In genomic region chr7:81162345-81162744, GRCm38 (mm10) we compare ENCODE assay signal across 8 mouse cellular contexts. TPM values are rescaled to one million over a fixed set of nuclear protein-coding genes. Genes with fewer than 3 reads are reported as not detected.
A peak's percentile ranks its signal among the peaks of the same experiment; 100 is the strongest.
DNase-seq lines count a peak whose midpoint lies in the region; ATAC-seq and TF ChIP-seq lines count a peak whose summit lies in the region.

No protein-coding gene starts in this region.

- H3K27me3 ChIP-seq in hindbrain, embryonic 10.5 days (ENCODE audit: insufficient read depth, poor library complexity, severe bottlenecking): no peaks in the 10 kb centered on the region
- no peaks in the 10 kb centered on the region for H3K27me3 ChIP-seq in hindbrain, embryonic 12.5 days
- H3K27me3 ChIP-seq in limb, embryonic 14.5 days (ENCODE audit: control insufficient read depth, insufficient read depth, low read length): no peaks in the 10 kb centered on the region

- no peak overlapping the region for H3K4me2 ChIP-seq in hindbrain, embryonic 12.5 days (replicated peaks)
- H3K4me2 ChIP-seq in limb, embryonic 14.5 days (replicated peaks; ENCODE audit: low read depth, low read length, severe bottlenecking): no peak overlapping the region

- ATAC-seq in hindbrain, embryonic 12.5 days (ENCODE audit: low FRiP score): no peak
- ATAC-seq in limb, embryonic 14.5 days (ENCODE audit: low FRiP score, low read depth): peak; percentile 44

- WGBS in hindbrain, embryonic 10.5 days: 32% methylated on average over 4 of the region's 4 CpGs
- WGBS in hindbrain, embryonic 12.5 days: 37% methylated on average over 4 of the region's 4 CpGs
- 31% methylated on average over 4 of the region's 4 CpGs for WGBS in limb, embryonic 14.5 days

- no peaks in the 10 kb centered on the region for H3K36me3 ChIP-seq in hindbrain, embryonic 10.5 days
- H3K36me3 ChIP-seq in hindbrain, embryonic 12.5 days: no peaks in the 10 kb centered on the region
- no peaks in the 10 kb centered on the region for H3K36me3 ChIP-seq in limb, embryonic 14.5 days (ENCODE audit: control insufficient read depth, insufficient read depth, low read length)

- H3K4me3 ChIP-seq in hindbrain, embryonic 10.5 days: no peak overlapping the region
- no peak overlapping the region for H3K4me3 ChIP-seq in hindbrain, embryonic 12.5 days
- H3K4me3 ChIP-seq in limb, embryonic 14.5 days (replicated peaks; ENCODE audit: low read length): no peak overlapping the region

- no peak for TF ChIP-seq POLR2A in limb, embryonic 14.5 days (IDR thresholded peaks at IDR 0.05; ENCODE audit: borderline replicate concordance, extremely low read depth, insufficient read depth, insufficient read length)

- DNase-seq in hindbrain, embryonic 10.5 days (ENCODE audit: low spot score): peak; percentile 81
- DNase-seq in cerebellum, adult 11 months: peak; percentile 44
- DNase-seq in frontal cortex, postnatal 14 days (ENCODE audit: low spot score in 2 of 2): peak; percentile 37 to 74
- DNase-seq in kidney, adult 9 months: peak; percentile 86
- peak; percentile 56 for DNase-seq in limb, embryonic 14.5 days (ENCODE audit: low spot score)
- DNase-seq in neural tube, embryonic 10.5 days (ENCODE audit: extremely low spot score, low spot score): peak; percentile 84
- DNase-seq in spleen, postnatal 4 days (ENCODE audit: low spot score in 2 of 2): peak; percentile 70 to 88

- no peak overlapping the region for H3K27ac ChIP-seq in hindbrain, embryonic 10.5 days
- no peak overlapping the region for H3K27ac ChIP-seq in hindbrain, embryonic 12.5 days
- H3K27ac ChIP-seq in limb, embryonic 14.5 days (replicated peaks; ENCODE audit: low read depth, low read length): no peak overlapping the region

- H3K9me3 ChIP-seq in hindbrain, embryonic 10.5 days: no peaks in the 10 kb centered on the region
- H3K9me3 ChIP-seq in hindbrain, embryonic 12.5 days (replicated peaks): no peaks in the 10 kb centered on the region
- H3K9me3 ChIP-seq in limb, embryonic 14.5 days (ENCODE audit: control insufficient read depth, low read length): no peaks in the 10 kb centered on the region

- H3K9ac ChIP-seq in hindbrain, embryonic 12.5 days: no peak overlapping the region
- no peak overlapping the region for H3K9ac ChIP-seq in limb, embryonic 14.5 days (ENCODE audit: low read depth, low read length, severe bottlenecking)

- no peaks in the 10 kb centered on the region for H3K4me1 ChIP-seq in hindbrain, embryonic 10.5 days (replicated peaks)
- H3K4me1 ChIP-seq in hindbrain, embryonic 12.5 days: no peaks in the 10 kb centered on the region
- no peaks in the 10 kb centered on the region for H3K4me1 ChIP-seq in limb, embryonic 14.5 days (ENCODE audit: control insufficient read depth, insufficient read depth, low read length)

RNA-seq across cellular contexts. Expression of gene Slc28a1, which starts 47.7 kb away (rescaled TPM):
- polyA plus RNA-seq in hindbrain, embryonic 10.5 days (2016; fragmentation: Nextera tagmentation; extraction: Ambion mirVana): not detected in 2 replicates
- polyA plus RNA-seq in hindbrain, embryonic 12.5 days (2016; fragmentation: Nextera tagmentation; extraction: Ambion mirVana): not detected in 2 replicates
- polyA plus RNA-seq in limb, embryonic 14.5 days (2012; rRNA removed): 0.26 and 0.40 TPM in 2 replicates
- 0.06 TPM in 1 of 2 replicates, not detected in the other for polyA plus RNA-seq in limb, embryonic 14.5 days (2014; fragmentation: Nextera tagmentation; extraction: Ambion mirVana)

RNA-seq across cellular contexts. Expression of gene Pde8a, which starts 51.1 kb away (rescaled TPM):
- 2.4 and 2.5 TPM in 2 replicates for polyA plus RNA-seq in hindbrain, embryonic 10.5 days (2016; fragmentation: Nextera tagmentation; extraction: Ambion mirVana)
- 4.1 and 4.2 TPM in 2 replicates for polyA plus RNA-seq in hindbrain, embryonic 12.5 days (2016; fragmentation: Nextera tagmentation; extraction: Ambion mirVana)
- 8.1 and 8.2 TPM in 2 replicates for polyA plus RNA-seq in limb, embryonic 14.5 days (2012; rRNA removed)
- polyA plus RNA-seq in limb, embryonic 14.5 days (2014; fragmentation: Nextera tagmentation; extraction: Ambion mirVana): 5.5 and 6.6 TPM in 2 replicates
